Comparison of ENCODE assay signal across 21 mouse cellular contexts in the genomic region with DNA sequence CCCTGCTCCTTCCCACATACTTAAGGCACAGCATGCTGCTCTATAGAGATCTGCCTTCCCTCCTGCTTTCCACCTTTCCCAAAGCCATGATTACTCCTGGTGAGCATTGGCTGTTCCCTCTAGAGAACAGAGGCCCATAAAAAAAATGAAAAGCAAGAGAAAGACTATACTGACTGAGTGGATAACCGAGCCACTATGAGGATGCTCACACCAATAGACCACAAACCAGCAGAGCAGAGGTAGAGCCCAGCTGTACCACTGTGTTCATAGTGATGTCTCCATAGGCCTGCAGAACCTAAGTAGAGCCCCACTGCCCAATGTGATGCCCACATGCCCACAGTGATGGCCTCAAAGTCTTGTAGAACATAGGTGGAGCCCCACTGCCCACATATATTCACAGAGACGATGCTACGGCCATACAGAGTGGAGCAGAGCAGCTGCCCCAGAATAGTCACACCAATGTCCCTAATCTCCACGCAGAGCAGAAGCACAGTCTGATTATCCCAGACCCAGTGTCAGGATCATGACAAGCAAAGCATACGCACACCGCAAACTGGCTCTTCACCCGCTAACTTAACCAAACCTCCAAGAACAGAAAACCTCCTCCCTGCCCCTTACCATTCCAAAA.
DNase-seq lines count a peak whose midpoint lies in the region; ATAC-seq and TF ChIP-seq lines count a peak whose summit lies in the region.
"Had no signal": no experiment of that assay in that cellular context is flagged by ENCODE, and none has a peak within 500 bp of the region (broad histone marks: within the 10 kb centered on the region; RNA-seq: fewer than 3 reads in every experiment).

No protein-coding gene starts in this region.

- no peaks in the 10 kb centered on the region for H3K27me3 ChIP-seq in hindbrain, embryonic 11.5 days (ENCODE audit: control insufficient read depth, insufficient read depth, low read length)
- no peaks in the 10 kb centered on the region for H3K27me3 ChIP-seq in hindbrain, postnatal 0 days (ENCODE audit: insufficient read depth, low read length)
- H3K27me3 ChIP-seq in neural tube, embryonic 11.5 days (ENCODE audit: control insufficient read depth, insufficient read depth, low read length), result no peaks in the 10 kb centered on the region
- H3K27me3 ChIP-seq in neural tube, embryonic 12.5 days (replicated peaks), result no peaks in the 10 kb centered on the region
- H3K27me3 ChIP-seq in neural tube, embryonic 15.5 days (replicated peaks), result no peaks in the 10 kb centered on the region
- H3K27me3 ChIP-seq in forebrain, embryonic 15.5 days, result no peaks in the 10 kb centered on the region
- H3K27me3 ChIP-seq: heart, embryonic 12.5 days; heart, embryonic 15.5 days had no signal

- ATAC-seq in hindbrain, embryonic 11.5 days (ENCODE audit: low FRiP score), result no peak
- ATAC-seq in hindbrain, postnatal 0 days, result no peak
- peak; percentile 69 for ATAC-seq in neural tube, embryonic 11.5 days (ENCODE audit: insufficient read depth, low FRiP score, low TSS enrichment)
- ATAC-seq in neural tube, embryonic 12.5 days (ENCODE audit: low FRiP score, low read depth), result peak; percentile 65
- peak; percentile 38; the same call in 1 of the 2 replicates for ATAC-seq in neural tube, embryonic 15.5 days (ENCODE audit: low FRiP score)
- ATAC-seq in forebrain, embryonic 15.5 days (replicated peaks), result no peak
- ATAC-seq: activated CD4-positive, CD25-positive, alpha-beta regulatory T cell, adult 4 months; forebrain, embryonic 14.5 days had no signal

- no peak overlapping the region for H3K9ac ChIP-seq in hindbrain, embryonic 11.5 days (ENCODE audit: low read depth, low read length)
- no peak overlapping the region for H3K9ac ChIP-seq in hindbrain, postnatal 0 days (replicated peaks; ENCODE audit: low read length)
- no peak overlapping the region for H3K9ac ChIP-seq in neural tube, embryonic 11.5 days (ENCODE audit: low read length)
- no peak overlapping the region for H3K9ac ChIP-seq in neural tube, embryonic 12.5 days
- H3K9ac ChIP-seq in neural tube, embryonic 15.5 days (replicated peaks), result no peak overlapping the region
- no peak overlapping the region for H3K9ac ChIP-seq in forebrain, embryonic 15.5 days (replicated peaks)
- H3K9ac ChIP-seq: heart, embryonic 12.5 days; heart, embryonic 15.5 days had no signal

- no peak for DNase-seq in hindbrain, embryonic 11.5 days (ENCODE audit: low spot score)
- DNase-seq in hindbrain, postnatal 0 days (ENCODE audit: low spot score), result no peak
- DNase-seq in neural tube, embryonic 11.5 days (ENCODE audit: low spot score), result no peak
- DNase-seq in neural tube, embryonic 10.5 days (ENCODE audit: extremely low spot score, low spot score), result no peak
- no peak for DNase-seq in adrenal gland, adult 8-10 months
- DNase-seq: adrenal gland, postnatal 10 days; adrenal gland, postnatal 36 days; cerebellum, adult 18-20 months; cerebellum, adult 9-10 months; cerebellum, postnatal 14 days; gastrocnemius, postnatal 25 days; heart, adult 18-20 months; heart, postnatal 10 days; heart, postnatal 36 days had no signal

- 85% methylated on average over 7 of the region's 7 CpGs for WGBS in hindbrain, embryonic 11.5 days
- WGBS in hindbrain, postnatal 0 days, result 79% methylated on average over 7 of the region's 7 CpGs
- 67% methylated on average over 7 of the region's 7 CpGs for WGBS in neural tube, embryonic 11.5 days
- WGBS in neural tube, embryonic 12.5 days, result 53% methylated on average over 7 of the region's 7 CpGs
- 43% methylated on average over 7 of the region's 7 CpGs for WGBS in neural tube, embryonic 15.5 days
- 97% methylated on average over 7 of the region's 7 CpGs for WGBS in forebrain, embryonic 15.5 days

- 0 out of 2 replicates have a peak overlapping the region, but pooled peaks have one; percentile 5 for H3K27ac ChIP-seq in hindbrain, embryonic 11.5 days (ENCODE audit: low read depth, low read length)
- no peak overlapping the region for H3K27ac ChIP-seq in hindbrain, postnatal 0 days
- peak overlapping the region; percentile 78 for H3K27ac ChIP-seq in neural tube, embryonic 11.5 days (ENCODE audit: low read depth, low read length)
- 0 out of 2 replicates have a peak overlapping the region, but pooled peaks have one; percentile 16 for H3K27ac ChIP-seq in neural tube, embryonic 12.5 days
- H3K27ac ChIP-seq in neural tube, embryonic 15.5 days (replicated peaks), result peak overlapping the region; percentile 74
- H3K27ac ChIP-seq in forebrain, embryonic 15.5 days (replicated peaks), result no peak overlapping the region
- H3K27ac ChIP-seq: heart, embryonic 15.5 days had no signal

- H3K9me3 ChIP-seq in hindbrain, embryonic 11.5 days (ENCODE audit: control insufficient read depth, low read length), result no peaks in the 10 kb centered on the region
- no peaks in the 10 kb centered on the region for H3K9me3 ChIP-seq in hindbrain, postnatal 0 days (ENCODE audit: low read length)
- no peaks in the 10 kb centered on the region for H3K9me3 ChIP-seq in neural tube, embryonic 11.5 days (ENCODE audit: control insufficient read depth, low read length)
- no peaks in the 10 kb centered on the region for H3K9me3 ChIP-seq in neural tube, embryonic 12.5 days
- H3K9me3 ChIP-seq in neural tube, embryonic 15.5 days (replicated peaks), result no peaks in the 10 kb centered on the region
- no peaks in the 10 kb centered on the region for H3K9me3 ChIP-seq in forebrain, embryonic 15.5 days
- H3K9me3 ChIP-seq: heart, embryonic 12.5 days; heart, embryonic 15.5 days had no signal

- H3K4me3 ChIP-seq in hindbrain, embryonic 11.5 days (ENCODE audit: low read depth, low read length), result no peak overlapping the region
- H3K4me3 ChIP-seq in hindbrain, postnatal 0 days (ENCODE audit: low read length), result no peak overlapping the region
- H3K4me3 ChIP-seq in neural tube, embryonic 11.5 days (ENCODE audit: low read depth, low read length), result no peak overlapping the region
- H3K4me3 ChIP-seq in neural tube, embryonic 12.5 days, result no peak overlapping the region
- no peak overlapping the region for H3K4me3 ChIP-seq in neural tube, embryonic 15.5 days (replicated peaks)
- H3K4me3 ChIP-seq in forebrain, embryonic 15.5 days, result no peak overlapping the region
- H3K4me3 ChIP-seq: heart, embryonic 12.5 days; heart, embryonic 15.5 days had no signal

- TF ChIP-seq CTCF in hindbrain, postnatal 0 days (IDR thresholded peaks at IDR 0.05; ENCODE audit: low read depth), result no peak

- H3K4me1 ChIP-seq in hindbrain, embryonic 11.5 days (replicated peaks; ENCODE audit: control insufficient read depth, insufficient read depth, low read length), result no peaks in the 10 kb centered on the region
- H3K4me1 ChIP-seq in hindbrain, postnatal 0 days (ENCODE audit: insufficient read depth, low read length), result no peaks in the 10 kb centered on the region
- H3K4me1 ChIP-seq in neural tube, embryonic 11.5 days (ENCODE audit: control insufficient read depth, insufficient read depth, low read length), result peaks cover 5% of the 10 kb centered on the region; the same call in 1 of the 2 replicates
- peaks cover 7% of the 10 kb centered on the region; the same call in 1 of the 2 replicates for H3K4me1 ChIP-seq in neural tube, embryonic 12.5 days
- 0 out of 2 replicates have a peak, but pooled peaks cover 7% of the 10 kb centered on the region for H3K4me1 ChIP-seq in neural tube, embryonic 15.5 days
- no peaks in the 10 kb centered on the region for H3K4me1 ChIP-seq in forebrain, embryonic 15.5 days
- H3K4me1 ChIP-seq: heart, embryonic 12.5 days; heart, embryonic 15.5 days had no signal

- no peak overlapping the region for H3K4me2 ChIP-seq in hindbrain, embryonic 11.5 days (replicated peaks; ENCODE audit: low read depth, low read length)
- H3K4me2 ChIP-seq in hindbrain, postnatal 0 days (ENCODE audit: low read depth, low read length), result no peak overlapping the region
- no peak overlapping the region for H3K4me2 ChIP-seq in neural tube, embryonic 11.5 days (ENCODE audit: low read depth)
- no peak overlapping the region for H3K4me2 ChIP-seq in neural tube, embryonic 12.5 days (replicated peaks)
- no peak overlapping the region for H3K4me2 ChIP-seq in neural tube, embryonic 15.5 days
- no peak overlapping the region for H3K4me2 ChIP-seq in forebrain, embryonic 15.5 days (replicated peaks)
- H3K4me2 ChIP-seq: heart, embryonic 12.5 days; heart, embryonic 15.5 days had no signal

- no peaks in the 10 kb centered on the region for H3K36me3 ChIP-seq in hindbrain, embryonic 11.5 days (ENCODE audit: control insufficient read depth, insufficient read depth, low read length)
- no peaks in the 10 kb centered on the region for H3K36me3 ChIP-seq in hindbrain, postnatal 0 days (ENCODE audit: insufficient read depth, low read length)
- no peaks in the 10 kb centered on the region for H3K36me3 ChIP-seq in neural tube, embryonic 11.5 days (ENCODE audit: control insufficient read depth, insufficient read depth, low read length)
- no peaks in the 10 kb centered on the region for H3K36me3 ChIP-seq in neural tube, embryonic 12.5 days
- H3K36me3 ChIP-seq in neural tube, embryonic 15.5 days, result no peaks in the 10 kb centered on the region
- H3K36me3 ChIP-seq in forebrain, embryonic 15.5 days, result no peaks in the 10 kb centered on the region
- H3K36me3 ChIP-seq: heart, embryonic 12.5 days; heart, embryonic 15.5 days had no signal

Comparison
In these comparisons a context has a peak if more than half of its experiments do, and no peak if none do; other contexts are left out.
1. H3K27ac ChIP-seq: peak in hindbrain, embryonic 11.5 days (single experiment), neural tube, embryonic 11.5 days (single experiment), neural tube, embryonic 12.5 days (single experiment) and neural tube, embryonic 15.5 days (single experiment); none in hindbrain, postnatal 0 days (single experiment) and forebrain, embryonic 15.5 days (single experiment).
2. ATAC-seq: peak in neural tube, embryonic 11.5 days (single experiment), neural tube, embryonic 12.5 days (single experiment) and neural tube, embryonic 15.5 days (single experiment); none in hindbrain, embryonic 11.5 days (single experiment), hindbrain, postnatal 0 days (single experiment) and forebrain, embryonic 15.5 days (single experiment).